ENCODE assay signal across 8 mouse cellular contexts in the genomic region with DNA sequence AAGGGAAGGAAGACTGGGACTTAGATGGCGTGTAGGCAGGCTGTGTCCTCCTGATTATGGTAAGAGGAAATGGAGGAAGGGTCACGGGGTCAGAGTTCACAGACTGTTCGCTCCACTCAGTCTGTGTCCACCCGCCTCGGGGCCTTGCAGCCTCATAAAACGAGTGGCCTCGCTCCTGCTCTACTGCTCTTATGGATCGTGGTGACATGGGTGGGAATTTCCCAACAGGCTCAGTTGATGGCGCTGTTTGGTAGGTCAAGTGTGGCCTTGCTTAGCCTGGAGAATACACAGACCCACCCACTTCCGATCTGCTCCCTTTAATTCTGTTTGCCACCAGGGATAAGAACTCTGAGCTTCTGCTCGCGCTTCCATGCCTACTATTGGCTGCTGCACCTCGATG. TPM values are rescaled to one million over a fixed set of nuclear protein-coding genes. Genes with fewer than 3 reads are reported as not detected.
DNase-seq lines count a peak whose midpoint lies in the region; ATAC-seq and TF ChIP-seq lines count a peak whose summit lies in the region.

No protein-coding gene starts in this region.

- peak; percentile 31 for DNase-seq in midbrain, embryonic 10.5 days (ENCODE audit: low spot score)
- DNase-seq in midbrain, embryonic 14.5 days, result no peak
- peak; percentile 37 for DNase-seq in heart, postnatal 0 days (ENCODE audit: low spot score)
- DNase-seq in limb, embryonic 14.5 days (ENCODE audit: low spot score), result no peak
- no peak for DNase-seq in right cerebral cortex, adult 2 months (ENCODE audit: low spot score in 2 of 2)
- DNase-seq in left cerebral cortex, adult 18-20 months (ENCODE audit: low spot score in 2 of 2), result no peak

- peaks cover 19% of the 10 kb centered on the region for H3K27me3 ChIP-seq in midbrain, embryonic 10.5 days (ENCODE audit: low read depth, poor library complexity, severe bottlenecking)
- no peaks in the 10 kb centered on the region for H3K27me3 ChIP-seq in midbrain, embryonic 14.5 days (ENCODE audit: control insufficient read depth, insufficient read depth, low read length)
- 0 out of 2 replicates have a peak, but pooled peaks cover 3% of the 10 kb centered on the region for H3K27me3 ChIP-seq in heart, postnatal 0 days (ENCODE audit: control insufficient read depth, insufficient read depth, low read length)
- H3K27me3 ChIP-seq in limb, embryonic 14.5 days (ENCODE audit: control insufficient read depth, insufficient read depth, low read length), result no peaks in the 10 kb centered on the region
- no peaks in the 10 kb centered on the region for H3K27me3 ChIP-seq in neural tube, embryonic 12.5 days (replicated peaks)

- H3K9me3 ChIP-seq in midbrain, embryonic 10.5 days (replicated peaks), result no peaks in the 10 kb centered on the region
- no peaks in the 10 kb centered on the region for H3K9me3 ChIP-seq in midbrain, embryonic 14.5 days (ENCODE audit: control insufficient read depth, low read length)
- H3K9me3 ChIP-seq in heart, postnatal 0 days (replicated peaks; ENCODE audit: control insufficient read depth, low read length), result no peaks in the 10 kb centered on the region
- H3K9me3 ChIP-seq in limb, embryonic 14.5 days (ENCODE audit: control insufficient read depth, low read length), result no peaks in the 10 kb centered on the region
- no peaks in the 10 kb centered on the region for H3K9me3 ChIP-seq in neural tube, embryonic 12.5 days

- no peaks in the 10 kb centered on the region for H3K36me3 ChIP-seq in midbrain, embryonic 10.5 days
- H3K36me3 ChIP-seq in midbrain, embryonic 14.5 days (ENCODE audit: control insufficient read depth, insufficient read depth, low read length), result no peaks in the 10 kb centered on the region
- H3K36me3 ChIP-seq in heart, postnatal 0 days (replicated peaks; ENCODE audit: control insufficient read depth, insufficient read depth, low read length), result no peaks in the 10 kb centered on the region
- no peaks in the 10 kb centered on the region for H3K36me3 ChIP-seq in limb, embryonic 14.5 days (ENCODE audit: control insufficient read depth, insufficient read depth, low read length)
- H3K36me3 ChIP-seq in neural tube, embryonic 12.5 days, result no peaks in the 10 kb centered on the region

- TF ChIP-seq EP300 in heart, postnatal 0 days (IDR thresholded peaks at IDR 0.05; ENCODE audit: low read depth), result no peak

- no peak for ATAC-seq in midbrain, embryonic 14.5 days (ENCODE audit: low FRiP score, low TSS enrichment)
- ATAC-seq in heart, postnatal 0 days (ENCODE audit: insufficient read depth, low read depth), result peak; percentile 71
- peak; percentile 38; the same call in 1 of the 2 replicates for ATAC-seq in limb, embryonic 14.5 days (ENCODE audit: low FRiP score, low read depth)
- peak; percentile 35 for ATAC-seq in neural tube, embryonic 12.5 days (ENCODE audit: low FRiP score, low read depth)

- peak; percentile 39; the same call in 1 of the 2 replicates for TF ChIP-seq CTCF in bone marrow macrophage, adult 2 months (IDR thresholded peaks at IDR 0.05; ENCODE audit: low read depth, low read length)
- TF ChIP-seq CTCF in heart, postnatal 0 days (IDR thresholded peaks at IDR 0.05; ENCODE audit: low read depth), result peak; percentile 55

- H3K4me2 ChIP-seq in midbrain, embryonic 14.5 days (ENCODE audit: low read length), result no peak overlapping the region
- H3K4me2 ChIP-seq in heart, postnatal 0 days (ENCODE audit: low read depth, low read length), result no peak overlapping the region
- H3K4me2 ChIP-seq in limb, embryonic 14.5 days (replicated peaks; ENCODE audit: low read depth, low read length, severe bottlenecking), result no peak overlapping the region
- no peak overlapping the region for H3K4me2 ChIP-seq in neural tube, embryonic 12.5 days (replicated peaks)

- no peak overlapping the region for H3K9ac ChIP-seq in midbrain, embryonic 14.5 days (replicated peaks; ENCODE audit: low read length)
- H3K9ac ChIP-seq in heart, postnatal 0 days (replicated peaks; ENCODE audit: low read depth, low read length), result no peak overlapping the region
- no peak overlapping the region for H3K9ac ChIP-seq in limb, embryonic 14.5 days (ENCODE audit: low read depth, low read length, severe bottlenecking)
- no peak overlapping the region for H3K9ac ChIP-seq in neural tube, embryonic 12.5 days

- H3K4me1 ChIP-seq in midbrain, embryonic 10.5 days, result 0 out of 2 replicates have a peak, but pooled peaks cover 3% of the 10 kb centered on the region
- H3K4me1 ChIP-seq in midbrain, embryonic 14.5 days (ENCODE audit: control insufficient read depth, insufficient read depth, low read length), result no peaks in the 10 kb centered on the region
- no peaks in the 10 kb centered on the region for H3K4me1 ChIP-seq in bone marrow macrophage, adult 2 months (ENCODE audit: control insufficient read depth, insufficient read depth, low read length)
- no peaks in the 10 kb centered on the region for H3K4me1 ChIP-seq in heart, postnatal 0 days (ENCODE audit: control insufficient read depth, insufficient read depth)
- H3K4me1 ChIP-seq in limb, embryonic 14.5 days (ENCODE audit: control insufficient read depth, insufficient read depth, low read length), result no peaks in the 10 kb centered on the region
- peaks cover 4% of the 10 kb centered on the region; the same call in 1 of the 2 replicates for H3K4me1 ChIP-seq in neural tube, embryonic 12.5 days

- H3K27ac ChIP-seq in midbrain, embryonic 10.5 days (replicated peaks), result no peak overlapping the region
- H3K27ac ChIP-seq in midbrain, embryonic 14.5 days (replicated peaks; ENCODE audit: low read depth, low read length), result no peak overlapping the region
- no peak overlapping the region for H3K27ac ChIP-seq in bone marrow macrophage, adult 2 months (ENCODE audit: insufficient read depth, low read depth, low read length)
- H3K27ac ChIP-seq in heart, postnatal 0 days (ENCODE audit: low read depth), result no peak overlapping the region
- H3K27ac ChIP-seq in limb, embryonic 14.5 days (replicated peaks; ENCODE audit: low read depth, low read length), result no peak overlapping the region
- H3K27ac ChIP-seq in neural tube, embryonic 12.5 days, result no peak overlapping the region

- no peak for TF ChIP-seq POLR2A in bone marrow macrophage, adult 2 months (IDR thresholded peaks at IDR 0.05; ENCODE audit: borderline replicate concordance, low read depth, low read length)
- TF ChIP-seq POLR2A in limb, embryonic 14.5 days (IDR thresholded peaks at IDR 0.05; ENCODE audit: borderline replicate concordance, extremely low read depth, insufficient read depth, insufficient read length), result no peak

- 47% methylated on average over 13 of the region's 13 CpGs for WGBS in midbrain, embryonic 10.5 days
- WGBS in midbrain, embryonic 14.5 days, result 45% methylated on average over 13 of the region's 13 CpGs
- 24% methylated on average over 13 of the region's 13 CpGs for WGBS in heart, postnatal 0 days
- 12% methylated on average over 13 of the region's 13 CpGs for WGBS in limb, embryonic 14.5 days
- 29% methylated on average over 13 of the region's 13 CpGs for WGBS in neural tube, embryonic 12.5 days

- no peak overlapping the region for H3K4me3 ChIP-seq in midbrain, embryonic 10.5 days
- H3K4me3 ChIP-seq in midbrain, embryonic 14.5 days (replicated peaks; ENCODE audit: low read depth, low read length), result no peak overlapping the region
- H3K4me3 ChIP-seq in bone marrow macrophage, adult 2 months (ENCODE audit: insufficient read depth, low read length), result no peak overlapping the region
- H3K4me3 ChIP-seq in heart, postnatal 0 days (ENCODE audit: low read depth, low read length), result no peak overlapping the region
- no peak overlapping the region for H3K4me3 ChIP-seq in limb, embryonic 14.5 days (replicated peaks; ENCODE audit: low read length)
- no peak overlapping the region for H3K4me3 ChIP-seq in neural tube, embryonic 12.5 days

RNA-seq across cellular contexts. Expression of a gene that starts 33.1 kb away (rescaled TPM):
- 1,095 and 1,127 TPM in 2 replicates for polyA plus RNA-seq in midbrain, embryonic 10.5 days (2016; fragmentation: Nextera tagmentation; extraction: Ambion mirVana)
- 866 and 988 TPM in 2 replicates for polyA plus RNA-seq in midbrain, embryonic 14.5 days (2014; fragmentation: Nextera tagmentation; extraction: Ambion mirVana)
- 892 and 932 TPM in 2 replicates for polyA plus RNA-seq in bone marrow macrophage, adult 2 months (2012; ENCODE audit: insufficient read depth, insufficient read length, missing spikeins)
- 155 and 222 TPM in 2 replicates for total RNA-seq in heart, postnatal 0 days (2014; rRNA removed; ENCODE audit: low replicate concordance)
- 1,411 and 1,533 TPM in 2 replicates for polyA plus RNA-seq in heart, postnatal 0 days (2015; fragmentation: Nextera tagmentation; extraction: Ambion mirVana)
- 503 and 622 TPM in 2 replicates for polyA plus RNA-seq in limb, embryonic 14.5 days (2012; rRNA removed)
- polyA plus RNA-seq in limb, embryonic 14.5 days (2014; fragmentation: Nextera tagmentation; extraction: Ambion mirVana), result 1,078 and 1,097 TPM in 2 replicates
- polyA plus RNA-seq in neural tube, embryonic 12.5 days (2016; fragmentation: Nextera tagmentation; extraction: Ambion mirVana), result 755 and 767 TPM in 2 replicates
- total RNA-seq in left cerebral cortex, adult 18-20 months (2021), result 100 to 1,000 TPM; 426 to 447 TPM

RNA-seq across cellular contexts. Expression of a gene that starts 43.9 kb away (rescaled TPM):
- 13.8 and 13.9 TPM in 2 replicates for polyA plus RNA-seq in midbrain, embryonic 10.5 days (2016; fragmentation: Nextera tagmentation; extraction: Ambion mirVana)
- 34.6 and 40.0 TPM in 2 replicates for polyA plus RNA-seq in midbrain, embryonic 14.5 days (2014; fragmentation: Nextera tagmentation; extraction: Ambion mirVana)
- 18.2 and 21.4 TPM in 2 replicates for polyA plus RNA-seq in bone marrow macrophage, adult 2 months (2012; ENCODE audit: insufficient read depth, insufficient read length, missing spikeins)
- 2.6 and 5.7 TPM in 2 replicates for total RNA-seq in heart, postnatal 0 days (2014; rRNA removed; ENCODE audit: low replicate concordance)
- 3.6 and 5.5 TPM in 2 replicates for polyA plus RNA-seq in heart, postnatal 0 days (2015; fragmentation: Nextera tagmentation; extraction: Ambion mirVana)
- 19.1 and 22.4 TPM in 2 replicates for polyA plus RNA-seq in limb, embryonic 14.5 days (2012; rRNA removed)
- polyA plus RNA-seq in limb, embryonic 14.5 days (2014; fragmentation: Nextera tagmentation; extraction: Ambion mirVana), result 54.9 and 57.2 TPM in 2 replicates
- 15.7 and 22.2 TPM in 2 replicates for polyA plus RNA-seq in neural tube, embryonic 12.5 days (2016; fragmentation: Nextera tagmentation; extraction: Ambion mirVana)
- total RNA-seq in left cerebral cortex, adult 18-20 months (2021), result 100 to 1,000 TPM; 113 to 114 TPM

Comparison
In these comparisons a context has a peak if more than half of its experiments do, and no peak if none do; other contexts are left out.
1. DNase-seq: peak in midbrain, embryonic 10.5 days (single experiment) and heart, postnatal 0 days (single experiment); none in midbrain, embryonic 14.5 days (single experiment), limb, embryonic 14.5 days (single experiment), right cerebral cortex, adult 2 months (0 of 2) and left cerebral cortex, adult 18-20 months (0 of 2).